Mouse (Mus musculus) hindbrain, embryonic 15.5 days (tissue): ENCODE measurements around the gene Ivd. TPM values are rescaled to one million over a fixed set of nuclear protein-coding genes. Genes with fewer than 3 reads are reported as not detected.

ENCODE experiments used
- ATAC-seq: fragments of 200-750 bp; cut with Nextera tagmentation; 2 replicates; pipeline ENCODE4 v1.8.0; 2017; ENCODE audit warnings: low read depth, moderate number of reproducible peaks, moderate TSS enrichment; ENCODE audit not compliant: low FRiP score
- H3K27ac ChIP-seq: fragments of 300-500 bp; sonication (generic); replicated peaks from 2 replicates; pipeline ENCODE4 v1.5.1; 2015; ENCODE audit warnings: mild to moderate bottlenecking, inconsistent platforms
- H3K27me3 ChIP-seq: fragments of 300-500 bp; sonication (generic); 2 replicates; pipeline ENCODE4 v1.6.1; 2015; ENCODE audit warnings: control low read depth, inconsistent platforms
- H3K36me3 ChIP-seq: fragments of 300-500 bp; sonication (generic); 2 replicates; pipeline ENCODE4 v1.6.1; 2015; ENCODE audit warnings: control low read depth, inconsistent platforms
- H3K4me1 ChIP-seq: fragments of 300-500 bp; sonication (generic); replicated peaks from 2 replicates; pipeline ENCODE4 v1.6.1; 2015; ENCODE audit warnings: control low read depth, inconsistent platforms
- H3K4me2 ChIP-seq: fragments of 300-500 bp; sonication (generic); 2 replicates; pipeline ENCODE4 v1.6.1; 2015; ENCODE audit warnings: moderate library complexity, mild to moderate bottlenecking, inconsistent platforms
- H3K4me3 ChIP-seq: fragments of 300-500 bp; sonication (generic); 2 replicates; pipeline ENCODE4 v1.5.1; 2015; ENCODE audit warnings: mild to moderate bottlenecking, inconsistent platforms
- H3K9ac ChIP-seq: fragments of 300-500 bp; sonication (generic); 2 replicates; pipeline ENCODE4 v1.6.1; 2015; ENCODE audit warnings: inconsistent platforms
- H3K9me3 ChIP-seq: fragments of 300-500 bp; sonication (generic); 2 replicates; pipeline ENCODE4 v1.6.1; 2016; ENCODE audit warnings: control low read depth, inconsistent platforms
- WGBS: fragments of 180-500 bp; shearing (Covaris S2); methylation state at CpG from one replicate; pipeline ENCODE4 v1.1.7; 2015; 5-methylcytosine and 5-hydroxymethylcytosine counted together
- polyA plus RNA-seq: library from polyadenylated mRNA; unstranded; fragments of >200 nt; fragmentation: Nextera tagmentation; extraction: Ambion mirVana; gene quantifications from 2 replicates; pipeline ENCODE4 v1.2.1, GENCODE M21; 2015

Ivd gene
- polyA plus RNA-seq, 1 experiment from 2014 or later = 51.8 TPM

GRCm38 (mm10) chr2:118887440-118887839, 25.7 kb downstream of the Ivd start:
- Histone ChIP-seq H3K4me1 (peaks cover 12% of the 10 kb centered on the region), H3K27me3 (peaks cover 11% of the 10 kb centered on the region; the same call in 1 of the 2 replicates), H3K9ac (no peak overlapping the region), H3K9me3 (no peaks in the 10 kb centered on the region), H3K4me2 (peak overlapping the region; percentile 37), H3K36me3 (no peaks in the 10 kb centered on the region), H3K4me3 (no peak overlapping the region), H3K27ac (no peak overlapping the region)
- 68% methylated on average over 13 of the region's 13 CpGs for WGBS
- no peak for ATAC-seq

GRCm38 (mm10) chr2:118887845-118888548, 26.2 kb downstream of the Ivd start:
- H3K27me3 ChIP-seq = peaks cover 15% of the 10 kb centered on the region; the same call in 1 of the 2 replicates
- H3K36me3 ChIP-seq = no peaks in the 10 kb centered on the region
- no peak overlapping the region for H3K4me3 ChIP-seq
- peak; percentile 43; the same call in 1 of the 2 replicates for ATAC-seq
- peak overlapping the region; percentile 37 for H3K4me2 ChIP-seq
- H3K4me1 ChIP-seq = peaks cover 9% of the 10 kb centered on the region
- no peak overlapping the region for H3K9ac ChIP-seq
- WGBS = 31% methylated on average over 14 of the region's 14 CpGs
- no peak overlapping the region for H3K27ac ChIP-seq
- H3K9me3 ChIP-seq = no peaks in the 10 kb centered on the region

GRCm38 (mm10) chr2:118891173-118891572, 29.4 kb downstream of the Ivd start:
- peaks cover 30% of the 10 kb centered on the region for H3K27me3 ChIP-seq
- no peaks in the 10 kb centered on the region for H3K36me3 ChIP-seq

GRCm38 (mm10) chr2:118895990-118896913, 34.5 kb downstream of the Ivd start:
- no peak for ATAC-seq
- no peak overlapping the region for H3K27ac ChIP-seq
- H3K4me2 ChIP-seq = peak overlapping the region; percentile 80
- H3K4me3 ChIP-seq = peak overlapping the region; percentile 43
- H3K27me3 ChIP-seq = peaks cover 74% of the 10 kb centered on the region
- WGBS = 1% methylated on average over 38 of the region's 38 CpGs
- H3K9ac ChIP-seq = peak overlapping the region; percentile 43
- H3K9me3 ChIP-seq = no peaks in the 10 kb centered on the region
- H3K4me1 ChIP-seq = peaks cover 36% of the 10 kb centered on the region
- H3K36me3 ChIP-seq = no peaks in the 10 kb centered on the region

More at GRCm38 (mm10) chr2:118891173-118891572, 29.4 kb downstream of the Ivd start:
- no peaks in the 10 kb centered on the region for H3K9me3 ChIP-seq
- H3K27ac ChIP-seq = no peak overlapping the region
- H3K4me3 ChIP-seq = no peak overlapping the region
- H3K4me1 ChIP-seq = peaks cover 9% of the 10 kb centered on the region
- WGBS = 88% methylated on average over 4 of the region's 4 CpGs
- no peak for ATAC-seq
- no peak overlapping the region for H3K4me2 ChIP-seq
- H3K9ac ChIP-seq = no peak overlapping the region

GRCm38 (mm10) chr2:118896914-118897291, 35.1 kb downstream of the Ivd start:
- no peaks in the 10 kb centered on the region for H3K36me3 ChIP-seq
- ATAC-seq = no peak
- H3K9me3 ChIP-seq = no peaks in the 10 kb centered on the region
- no peak overlapping the region for H3K27ac ChIP-seq
- H3K4me3 ChIP-seq = peak overlapping the region; percentile 43
- H3K4me2 ChIP-seq = peak overlapping the region; percentile 80
- peaks cover 36% of the 10 kb centered on the region for H3K4me1 ChIP-seq
- H3K27me3 ChIP-seq = peaks cover 72% of the 10 kb centered on the region
- WGBS = 0% methylated on average over 13 of the region's 13 CpGs
- peak overlapping the region; percentile 43 for H3K9ac ChIP-seq

GRCm38 (mm10) chr2:118897392-118897791, 35.6 kb downstream of the Ivd start:
- Histone ChIP-seq H3K4me3 (peak overlapping the region; percentile 43), H3K27me3 (peaks cover 72% of the 10 kb centered on the region), H3K9ac (peak overlapping the region; percentile 43), H3K9me3 (no peaks in the 10 kb centered on the region), H3K4me1 (peaks cover 36% of the 10 kb centered on the region), H3K36me3 (no peaks in the 10 kb centered on the region), H3K4me2 (peak overlapping the region; percentile 80), H3K27ac (no peak overlapping the region)
- 2% methylated on average over 7 of the region's 7 CpGs for WGBS
- ATAC-seq = no peak

GRCm38 (mm10) chr2:118897808-118898207, 36.1 kb downstream of the Ivd start:
- H3K4me1 ChIP-seq = peaks cover 38% of the 10 kb centered on the region
- H3K9ac ChIP-seq = no peak overlapping the region
- no peak overlapping the region for H3K4me3 ChIP-seq
- peaks cover 70% of the 10 kb centered on the region for H3K27me3 ChIP-seq
- no peak for ATAC-seq
- H3K36me3 ChIP-seq = no peaks in the 10 kb centered on the region
- WGBS = under 1% methylated on average over 11 of the region's 11 CpGs
- H3K9me3 ChIP-seq = no peaks in the 10 kb centered on the region
- no peak overlapping the region for H3K27ac ChIP-seq
- H3K4me2 ChIP-seq = peak overlapping the region; percentile 80; the same call in 1 of the 2 replicates

GRCm38 (mm10) chr2:118898771-118899170, 37.0 kb downstream of the Ivd start:
- H3K4me3 ChIP-seq = no peak overlapping the region
- H3K9me3 ChIP-seq = no peaks in the 10 kb centered on the region
- no peak overlapping the region for H3K27ac ChIP-seq
- WGBS = 11% methylated on average over 3 of the region's 4 CpGs
- H3K27me3 ChIP-seq = peaks cover 66% of the 10 kb centered on the region
- peaks cover 47% of the 10 kb centered on the region for H3K4me1 ChIP-seq
- no peak for ATAC-seq
- no peaks in the 10 kb centered on the region for H3K36me3 ChIP-seq
- no peak overlapping the region for H3K4me2 ChIP-seq
- no peak overlapping the region for H3K9ac ChIP-seq

GRCm38 (mm10) chr2:118899306-118899705, 37.6 kb downstream of the Ivd start:
- H3K36me3 ChIP-seq = no peaks in the 10 kb centered on the region

GRCm38 (mm10) chr2:118899981-118900825, 38.4 kb downstream of the Ivd start, which contains the start of gene Bahd1:
TSS of gene Bahd1 (plus strand) at chr2:118900377.
- WGBS = under 1% methylated on average over 32 of the region's 32 CpGs
- H3K27me3 ChIP-seq = peaks cover 53% of the 10 kb centered on the region
- no peaks in the 10 kb centered on the region for H3K36me3 ChIP-seq
- peak within 1 kb of the TSS; percentile 5; the same call in 1 of the 2 replicates for H3K27ac ChIP-seq
- H3K4me2 ChIP-seq = peak within 1 kb of the TSS; percentile 99
- no peak; the same call in 1 of the 2 replicates for ATAC-seq
- H3K9ac ChIP-seq = peak within 1 kb of the TSS; percentile 90
- H3K9me3 ChIP-seq = no peaks in the 10 kb centered on the region
- H3K4me1 ChIP-seq = peaks cover 62% of the 10 kb centered on the region
- peak within 1 kb of the TSS; percentile 96 for H3K4me3 ChIP-seq

More at GRCm38 (mm10) chr2:118899306-118899705, 37.6 kb downstream of the Ivd start:
- H3K27me3 ChIP-seq = peaks cover 62% of the 10 kb centered on the region
- no peak overlapping the region for H3K27ac ChIP-seq
- no peaks in the 10 kb centered on the region for H3K9me3 ChIP-seq
- H3K4me1 ChIP-seq = peaks cover 53% of the 10 kb centered on the region
- no peak overlapping the region for H3K4me3 ChIP-seq
- no peak for ATAC-seq
- WGBS = 15% methylated on average over 7 of the region's 7 CpGs
- no peak overlapping the region for H3K9ac ChIP-seq
- H3K4me2 ChIP-seq = no peak overlapping the region

GRCm38 (mm10) chr2:118900826-118901140, 39.0 kb downstream of the Ivd start:
- peaks cover 67% of the 10 kb centered on the region for H3K4me1 ChIP-seq
- H3K4me3 ChIP-seq = peak overlapping the region; percentile 96
- ATAC-seq = no peak; the same call in 1 of the 2 replicates
- H3K27ac ChIP-seq = 0 out of 2 replicates have a peak overlapping the region, but pooled peaks have one; percentile 5
- H3K36me3 ChIP-seq = no peaks in the 10 kb centered on the region
- H3K4me2 ChIP-seq = peak overlapping the region; percentile 99
- 0% methylated on average over 11 of the region's 11 CpGs for whole genome bisulfite sequencing
- H3K9ac ChIP-seq = peak overlapping the region; percentile 90
- H3K9me3 ChIP-seq = no peaks in the 10 kb centered on the region
- H3K27me3 ChIP-seq = peaks cover 48% of the 10 kb centered on the region
